Mouse (Mus musculus): Measurements from ENCODE around the gene Pbx1. TPM values are rescaled to one million over a fixed set of nuclear protein-coding genes. Genes with fewer than 3 reads are reported as not detected.

Pbx1 gene
- polyA plus RNA-seq, 1 experiment from 2014 or later: 48.8 TPM

DNA sequence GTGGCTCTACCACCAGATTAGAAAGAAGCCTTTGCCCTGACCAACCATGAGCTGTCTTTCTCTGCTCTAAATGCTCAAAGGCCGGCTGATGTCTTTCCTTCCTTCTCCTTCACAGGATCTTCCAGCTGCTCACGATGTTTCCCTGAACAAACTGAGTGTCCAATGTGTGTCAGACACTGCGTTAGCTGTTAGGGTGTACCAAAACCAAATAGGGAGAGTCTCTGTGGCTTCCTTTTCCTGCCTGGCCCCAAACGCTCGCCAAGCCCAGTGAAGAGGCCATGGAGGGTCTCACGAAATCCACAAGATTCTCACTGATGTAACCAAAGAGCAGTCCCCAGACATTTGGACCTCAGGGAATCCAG is 47.5 kb downstream of the Pbx1 start:
- H3K9ac ChIP-seq: peak overlapping the region; percentile 9; the same call in 1 of the 2 replicates
- TF ChIP-seq CTCF (IDR thresholded peaks at IDR 0.05; ENCODE audit: low read depth): no peak
- peaks cover 69% of the 10 kb centered on the region for H3K4me1 ChIP-seq (ENCODE audit: insufficient read depth)
- no peaks in the 10 kb centered on the region for H3K27me3 ChIP-seq (ENCODE audit: insufficient read depth, low read length)
- peak overlapping the region; percentile 84 for H3K27ac ChIP-seq (ENCODE audit: low read depth)
- no peaks in the 10 kb centered on the region for H3K9me3 ChIP-seq (ENCODE audit: low read depth, low read length)
- H3K36me3 ChIP-seq (ENCODE audit: insufficient read depth): 0 out of 2 replicates have a peak, but pooled peaks cover 7% of the 10 kb centered on the region
- peak overlapping the region; percentile 4; the same call in 1 of the 2 replicates for H3K4me2 ChIP-seq
- DNase-seq (peak; percentile 61), ATAC-seq (ENCODE audit: insufficient read depth) (no peak)
- no peak overlapping the region for H3K4me3 ChIP-seq (ENCODE audit: low read depth, low read length)
- 12% methylated on average over 6 of the region's 6 CpGs for WGBS

DNA sequence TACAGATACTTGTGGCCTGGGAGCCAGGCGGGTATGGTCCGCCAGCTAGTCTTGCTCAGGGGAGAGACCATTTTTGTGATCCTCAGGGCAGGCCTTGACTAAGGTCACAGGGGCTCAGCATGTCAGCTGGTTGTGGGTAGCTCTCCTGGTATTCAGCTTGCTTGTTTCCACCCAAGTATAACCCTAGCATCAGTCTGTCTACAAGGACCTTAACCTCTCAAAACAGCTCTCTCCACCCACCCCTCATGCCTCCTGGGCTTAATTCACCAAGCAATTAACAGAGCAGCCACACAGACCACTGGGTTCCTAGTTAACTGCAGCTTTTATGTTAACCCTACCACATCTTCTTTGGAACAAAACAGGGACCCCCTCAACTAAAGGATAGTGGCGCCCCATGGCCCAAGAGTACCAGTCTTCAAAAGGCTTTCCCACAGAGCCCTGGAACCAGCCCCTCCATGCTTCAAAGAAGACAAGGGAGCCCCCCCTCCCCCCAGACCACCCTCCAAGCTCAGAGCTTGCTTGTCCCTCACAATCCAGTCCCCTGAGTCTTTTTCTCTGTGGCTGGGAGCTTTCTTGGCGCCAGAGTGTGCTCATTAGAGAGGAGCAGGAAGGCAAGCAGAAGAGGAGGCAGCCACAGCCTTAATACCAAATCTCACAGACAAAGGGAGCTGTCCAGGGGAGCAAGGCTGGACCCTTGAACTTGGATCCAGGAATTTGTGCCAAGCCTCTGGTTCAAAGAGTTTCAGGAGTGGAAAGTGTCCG is 48.1 kb downstream of the Pbx1 start:
- WGBS: 39% methylated on average over 5 of the region's 5 CpGs
- H3K4me3 ChIP-seq (ENCODE audit: low read depth, low read length): no peak overlapping the region
- no peak overlapping the region for H3K4me2 ChIP-seq
- peak overlapping the region; percentile 84 for H3K27ac ChIP-seq (ENCODE audit: low read depth)
- DNase-seq (peak; percentile 53), ATAC-seq (ENCODE audit: insufficient read depth) (no peak)
- H3K36me3 ChIP-seq (ENCODE audit: insufficient read depth): 0 out of 2 replicates have a peak, but pooled peaks cover 8% of the 10 kb centered on the region
- H3K9ac ChIP-seq: peak overlapping the region; percentile 9; the same call in 1 of the 2 replicates
- no peaks in the 10 kb centered on the region for H3K9me3 ChIP-seq (ENCODE audit: low read depth, low read length)
- H3K4me1 ChIP-seq (ENCODE audit: insufficient read depth): peaks cover 69% of the 10 kb centered on the region
- no peak for TF ChIP-seq CTCF (IDR thresholded peaks at IDR 0.05; ENCODE audit: low read depth)
- no peaks in the 10 kb centered on the region for H3K27me3 ChIP-seq (ENCODE audit: insufficient read depth, low read length)

DNA sequence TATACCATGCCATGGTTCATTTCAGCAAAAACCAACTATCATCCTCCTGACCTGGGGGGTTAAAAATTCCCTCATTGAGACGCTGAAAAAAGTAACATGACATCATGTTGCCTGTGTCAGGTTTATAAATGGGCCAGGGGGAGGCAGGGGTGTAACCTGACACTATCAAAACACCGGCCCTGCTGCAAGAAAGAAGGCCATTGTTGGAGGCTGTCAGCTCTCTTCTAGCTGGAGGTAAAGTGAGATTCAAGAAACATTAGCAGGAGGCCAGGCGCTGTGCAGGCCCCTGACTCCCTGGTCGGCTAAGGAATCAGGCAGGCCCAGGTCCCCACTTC is 49.3 kb downstream of the Pbx1 start:
- 12% methylated on average over 4 of the region's 4 CpGs for WGBS
- Histone ChIP-seq H3K36me3 (ENCODE audit: insufficient read depth) (0 out of 2 replicates have a peak, but pooled peaks cover 9% of the 10 kb centered on the region), H3K4me1 (ENCODE audit: insufficient read depth) (peaks cover 69% of the 10 kb centered on the region), H3K9ac (peak overlapping the region; percentile 30; the same call in 1 of the 2 replicates), H3K9me3 (ENCODE audit: low read depth, low read length) (no peaks in the 10 kb centered on the region), H3K27me3 (ENCODE audit: insufficient read depth, low read length) (no peaks in the 10 kb centered on the region), H3K27ac (ENCODE audit: low read depth) (peak overlapping the region; percentile 86), H3K4me3 (ENCODE audit: low read depth, low read length) (no peak overlapping the region), H3K4me2 (0 out of 2 replicates have a peak overlapping the region, but pooled peaks have one; percentile 1)
- peak; percentile 67 for ATAC-seq (ENCODE audit: insufficient read depth)
- TF ChIP-seq CTCF (IDR thresholded peaks at IDR 0.05; ENCODE audit: low read depth): no peak
- peak; percentile 66 for DNase-seq

DNA sequence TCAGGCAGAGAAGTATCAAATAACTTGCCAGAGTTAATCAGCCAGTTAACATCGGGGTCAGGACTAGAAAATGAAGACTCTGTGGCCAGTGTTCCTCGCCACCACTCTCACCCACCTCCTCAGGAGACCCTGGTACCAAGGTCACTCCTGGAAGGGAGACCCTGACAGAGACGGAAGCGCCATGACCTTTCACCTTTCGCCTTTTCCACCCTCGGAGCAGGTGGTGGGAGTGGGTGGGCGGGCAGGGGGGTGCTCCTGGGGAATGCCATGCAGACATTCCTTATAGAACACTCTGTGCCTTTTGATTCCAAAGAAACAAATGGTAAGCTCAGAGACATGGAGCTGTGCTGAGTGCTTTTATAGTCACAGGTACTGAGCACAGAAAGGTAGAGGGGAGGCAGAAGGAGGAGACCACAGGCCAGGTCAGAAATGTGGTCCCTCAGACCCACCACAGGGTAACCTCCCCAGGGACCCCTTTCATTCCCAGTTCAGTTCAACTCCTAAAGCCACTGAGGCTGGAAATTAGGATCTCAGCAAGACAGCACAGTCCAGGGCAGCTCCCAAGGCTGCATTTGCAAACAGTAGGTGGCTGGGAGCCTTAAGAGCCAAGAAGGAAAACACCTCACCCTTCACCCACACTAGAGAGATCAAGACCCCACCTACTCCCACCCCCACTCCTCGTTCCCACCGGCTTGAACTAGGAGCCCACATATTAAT is 49.8 kb downstream of the Pbx1 start:
- ATAC-seq (ENCODE audit: insufficient read depth) (peak; percentile 29; the same call in 1 of the 2 replicates), DNase-seq (no peak)
- Histone ChIP-seq H3K27ac (ENCODE audit: low read depth) (peak overlapping the region; percentile 86), H3K4me2 (0 out of 2 replicates have a peak overlapping the region, but pooled peaks have one; percentile 1), H3K9ac (peak overlapping the region; percentile 30; the same call in 1 of the 2 replicates), H3K4me1 (ENCODE audit: insufficient read depth) (peaks cover 69% of the 10 kb centered on the region), H3K9me3 (ENCODE audit: low read depth, low read length) (no peaks in the 10 kb centered on the region), H3K4me3 (ENCODE audit: low read depth, low read length) (no peak overlapping the region), H3K36me3 (ENCODE audit: insufficient read depth) (0 out of 2 replicates have a peak, but pooled peaks cover 11% of the 10 kb centered on the region), H3K27me3 (ENCODE audit: insufficient read depth, low read length) (no peaks in the 10 kb centered on the region)
- WGBS: 32% methylated on average over 9 of the region's 9 CpGs
- no peak for TF ChIP-seq CTCF (IDR thresholded peaks at IDR 0.05; ENCODE audit: low read depth)

DNA sequence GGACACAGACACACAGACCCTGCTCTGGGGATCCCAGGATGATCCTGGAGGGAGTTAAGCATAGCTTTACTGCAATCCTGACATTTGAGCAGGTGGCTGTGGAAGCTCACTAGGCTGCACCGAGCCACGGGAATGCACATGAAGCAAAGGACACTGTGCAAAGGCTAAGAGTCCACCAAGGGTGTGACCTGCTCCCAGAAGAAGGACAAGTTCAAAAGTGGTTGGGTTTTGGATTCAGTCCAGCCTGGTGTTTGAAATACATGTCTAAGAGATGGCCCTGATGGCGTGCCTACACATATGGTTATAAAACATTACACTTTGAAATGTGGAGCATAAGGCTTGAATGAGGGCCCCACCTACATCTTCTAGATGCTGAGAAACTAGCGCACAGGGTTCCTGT is 50.6 kb downstream of the Pbx1 start:
- no peak for ATAC-seq (ENCODE audit: insufficient read depth)

DNA sequence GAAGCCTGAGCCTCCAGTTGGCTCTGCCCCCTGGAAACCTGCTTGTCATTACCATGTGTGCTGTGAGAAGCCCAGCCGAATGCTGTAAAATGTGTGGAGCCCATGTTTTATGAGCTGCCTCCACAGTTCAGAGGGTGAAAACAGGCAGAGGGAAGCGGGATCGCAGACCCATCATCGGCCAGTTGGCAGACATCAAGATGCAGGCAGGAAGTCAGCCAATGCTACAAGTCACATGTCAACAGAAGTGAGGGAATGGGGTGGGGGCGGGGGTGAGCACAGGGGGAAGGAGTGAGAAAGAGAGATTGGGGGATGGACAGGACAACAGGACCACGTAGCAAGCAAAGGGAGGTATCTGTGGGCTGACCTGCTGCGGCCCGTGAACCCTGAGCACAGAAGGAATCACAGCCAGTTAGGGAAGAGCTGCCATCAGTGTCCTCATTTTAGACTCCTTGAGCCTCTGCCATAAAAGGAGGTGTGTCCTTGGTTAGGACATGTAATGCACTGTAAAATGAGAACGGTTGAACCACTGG is 51.8 kb downstream of the Pbx1 start:
- Histone ChIP-seq H3K27ac (ENCODE audit: low read depth) (peak overlapping the region; percentile 86; the same call in 1 of the 2 replicates), H3K4me3 (ENCODE audit: low read depth, low read length) (no peak overlapping the region), H3K4me2 (peak overlapping the region; percentile 18; the same call in 1 of the 2 replicates), H3K27me3 (ENCODE audit: insufficient read depth, low read length) (no peaks in the 10 kb centered on the region), H3K9me3 (ENCODE audit: low read depth, low read length) (no peaks in the 10 kb centered on the region), H3K9ac (no peak overlapping the region), H3K4me1 (ENCODE audit: insufficient read depth) (peaks cover 53% of the 10 kb centered on the region), H3K36me3 (ENCODE audit: insufficient read depth) (0 out of 2 replicates have a peak, but pooled peaks cover 14% of the 10 kb centered on the region)
- ATAC-seq (ENCODE audit: insufficient read depth) (peak; percentile 74), DNase-seq (peak; percentile 89)
- TF ChIP-seq CTCF (IDR thresholded peaks at IDR 0.05; ENCODE audit: low read depth): no peak
- WGBS: 30% methylated on average over 9 of the region's 9 CpGs

More for the DNA sequence above, 50.6 kb downstream of the Pbx1 start:
- no peak for TF ChIP-seq CTCF (IDR thresholded peaks at IDR 0.05; ENCODE audit: low read depth)
- Histone ChIP-seq H3K4me2 (no peak overlapping the region), H3K4me3 (ENCODE audit: low read depth, low read length) (no peak overlapping the region), H3K27me3 (ENCODE audit: insufficient read depth, low read length) (no peaks in the 10 kb centered on the region), H3K4me1 (ENCODE audit: insufficient read depth) (peaks cover 62% of the 10 kb centered on the region), H3K27ac (ENCODE audit: low read depth) (peak overlapping the region; percentile 86), H3K9me3 (ENCODE audit: low read depth, low read length) (no peaks in the 10 kb centered on the region), H3K9ac (no peak overlapping the region), H3K36me3 (ENCODE audit: insufficient read depth) (0 out of 2 replicates have a peak, but pooled peaks cover 14% of the 10 kb centered on the region)
- 23% methylated on average over 4 of the region's 4 CpGs for WGBS
- peak; percentile 50 for DNase-seq

Measured in lung, embryonic 14.5 days (tissue).